ENCODE assay signal across 23 mouse cellular contexts in the genomic region with DNA sequence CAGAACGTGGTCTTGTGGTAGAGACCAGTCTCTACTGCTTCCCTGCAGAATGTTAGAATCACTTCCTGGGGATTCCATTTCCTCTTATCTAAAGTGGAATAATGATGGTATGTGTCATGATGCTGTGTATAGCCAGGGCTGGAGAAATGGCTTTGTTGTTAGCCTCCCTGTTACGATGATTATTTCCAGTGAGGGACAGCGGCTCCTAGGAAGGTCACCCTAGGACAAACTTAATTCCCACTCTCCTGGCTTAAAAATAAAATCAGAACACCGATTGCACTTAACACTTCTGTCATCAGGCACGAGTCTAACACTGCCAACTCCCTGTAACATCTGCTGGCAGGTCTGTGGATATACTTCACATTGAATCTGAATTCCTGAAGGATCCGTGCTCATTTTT.
"Had no signal": no experiment of that assay in that cellular context is flagged by ENCODE, and none has a peak within 500 bp of the region (broad histone marks: within the 10 kb centered on the region; RNA-seq: fewer than 3 reads in every experiment).

No protein-coding gene starts in this region.

- H3K4me2 ChIP-seq: heart, embryonic 12.5 days; hindbrain, embryonic 13.5 days; hindbrain, embryonic 15.5 days; kidney, embryonic 15.5 days; limb, embryonic 13.5 days; limb, embryonic 15.5 days; liver, embryonic 13.5 days; liver, embryonic 15.5 days had no signal

- H3K36me3 ChIP-seq: heart, embryonic 12.5 days; hindbrain, embryonic 13.5 days; hindbrain, embryonic 15.5 days; kidney, embryonic 15.5 days; limb, embryonic 13.5 days; limb, embryonic 15.5 days; liver, embryonic 13.5 days; liver, embryonic 15.5 days had no signal

- DNase-seq: gastrocnemius, postnatal 14 days; gastrocnemius, postnatal 36 days; heart, postnatal 14 days; kidney, adult 11 months; kidney, adult 2 months; kidney, adult 9 months; kidney, postnatal 14 days; kidney, postnatal 36 days; layer of hippocampus, adult 9-11 months; layer of hippocampus, postnatal 36 days; left cerebral cortex, postnatal 4 days; liver, embryonic 13.5 days; liver, postnatal 0 days had no signal

- H3K4me3 ChIP-seq: heart, embryonic 12.5 days; hindbrain, embryonic 13.5 days; hindbrain, embryonic 15.5 days; kidney, embryonic 15.5 days; limb, embryonic 13.5 days; limb, embryonic 15.5 days; liver, embryonic 13.5 days; liver, embryonic 15.5 days had no signal

- H3K4me1 ChIP-seq: hindbrain, embryonic 13.5 days; hindbrain, embryonic 15.5 days; kidney, embryonic 15.5 days; limb, embryonic 13.5 days; limb, embryonic 15.5 days; liver, embryonic 13.5 days; liver, embryonic 15.5 days had no signal

- H3K9ac ChIP-seq: heart, embryonic 12.5 days; hindbrain, embryonic 13.5 days; hindbrain, embryonic 15.5 days; kidney, embryonic 15.5 days; limb, embryonic 13.5 days; limb, embryonic 15.5 days; liver, embryonic 13.5 days; liver, embryonic 15.5 days; liver, postnatal 0 days had no signal

- H3K9me3 ChIP-seq: heart, embryonic 12.5 days; hindbrain, embryonic 13.5 days; hindbrain, embryonic 15.5 days; kidney, embryonic 15.5 days; limb, embryonic 13.5 days; limb, embryonic 15.5 days; liver, embryonic 13.5 days; liver, embryonic 15.5 days had no signal

- H3K27me3 ChIP-seq: heart, embryonic 12.5 days; hindbrain, embryonic 13.5 days; hindbrain, embryonic 15.5 days; kidney, embryonic 15.5 days; limb, embryonic 13.5 days; limb, embryonic 15.5 days; liver, embryonic 13.5 days; liver, embryonic 15.5 days had no signal

- H3K27ac ChIP-seq: hindbrain, embryonic 13.5 days; hindbrain, embryonic 15.5 days; hindbrain, postnatal 0 days; kidney, embryonic 15.5 days; kidney, postnatal 0 days; limb, embryonic 13.5 days; limb, embryonic 15.5 days; liver, embryonic 13.5 days; liver, embryonic 15.5 days had no signal

- ATAC-seq: hindbrain, postnatal 0 days; intestine, embryonic 16.5 days; liver, postnatal 0 days had no signal
